Mouse (Mus musculus) brain, adult 2 months (tissue): ENCODE data around the gene Dnajc13.

ENCODE experiments used
- DNase-seq: peaks from one replicate; pipeline ENCODE4 v3.0.0; 2011; ENCODE audit warnings: low read depth, low spot score

Gene Dnajc13

DNA sequence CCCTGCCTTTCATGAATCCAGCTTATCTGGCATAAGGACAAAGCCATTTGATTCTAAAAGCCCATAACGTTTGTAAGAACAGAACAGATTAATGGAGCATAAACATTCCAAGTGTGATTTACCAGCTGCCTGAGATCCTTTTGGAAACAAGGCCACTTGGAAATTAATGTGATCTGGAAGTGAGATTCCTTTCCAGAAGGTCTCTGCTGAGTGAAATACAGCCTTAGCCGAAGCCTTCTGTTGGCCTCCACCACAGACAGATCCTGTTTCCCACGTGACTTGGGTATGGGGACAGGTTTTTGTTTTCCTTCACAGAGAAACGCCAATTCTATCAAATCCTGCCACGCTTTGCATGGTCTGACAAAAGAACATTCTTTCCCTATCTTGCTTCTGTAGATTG, 139.1 kb downstream of the Dnajc13 start:
- peak; percentile 51 for DNase-seq

DNA sequence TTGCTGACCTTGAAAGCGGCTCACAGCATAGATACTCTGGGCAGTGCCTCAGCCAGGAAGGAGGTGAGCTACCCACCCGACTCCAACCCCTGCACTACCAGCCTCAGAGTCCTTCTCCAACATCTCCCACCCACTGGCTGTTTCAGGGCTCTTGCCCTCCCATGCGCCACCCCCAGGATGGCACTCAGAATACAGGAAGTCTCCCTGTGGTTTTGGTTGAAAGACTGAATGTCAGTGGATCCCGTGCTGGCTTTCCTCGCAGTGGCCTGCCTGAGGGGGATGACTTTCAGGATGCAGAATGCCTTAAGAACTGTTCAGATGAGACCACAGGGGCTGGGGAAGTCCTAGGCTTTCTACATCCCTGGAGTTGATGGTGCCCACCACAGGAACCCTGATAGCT, 139.6 kb downstream of the Dnajc13 start:
- DNase-seq, result no peak

GRCm38 (mm10) chr9:104109151-104109550, 153.6 kb downstream of the Dnajc13 start:
- DNase-seq, result no peak

DNA sequence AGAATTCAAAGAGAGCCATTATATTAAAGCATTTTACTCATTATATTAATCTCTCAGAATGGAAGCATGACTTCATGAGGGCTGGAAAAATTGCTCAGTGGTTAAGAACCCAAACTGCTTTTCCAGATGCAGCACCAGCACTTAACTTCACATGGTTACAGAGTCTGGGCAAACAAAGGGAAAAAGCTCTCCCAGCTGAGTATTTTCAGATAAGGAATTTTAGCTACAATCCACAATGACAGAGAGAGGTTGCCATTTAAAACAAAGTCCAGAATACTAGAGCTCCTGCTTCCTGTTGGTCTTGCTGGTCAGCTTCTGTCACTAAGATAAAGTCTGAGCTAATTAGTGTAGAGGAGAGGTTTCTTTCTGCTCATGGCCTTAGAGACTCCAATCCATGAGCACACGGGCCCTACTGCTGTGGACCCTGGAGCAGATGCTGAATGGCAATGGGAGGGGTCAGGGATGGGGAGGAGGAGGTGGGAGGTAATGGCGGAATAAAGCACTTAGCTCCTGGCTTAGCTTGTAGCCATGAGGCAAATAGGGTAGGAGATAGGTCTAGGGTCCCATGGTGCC, 154.1 kb downstream of the Dnajc13 start:
- no peak for DNase-seq

DNA sequence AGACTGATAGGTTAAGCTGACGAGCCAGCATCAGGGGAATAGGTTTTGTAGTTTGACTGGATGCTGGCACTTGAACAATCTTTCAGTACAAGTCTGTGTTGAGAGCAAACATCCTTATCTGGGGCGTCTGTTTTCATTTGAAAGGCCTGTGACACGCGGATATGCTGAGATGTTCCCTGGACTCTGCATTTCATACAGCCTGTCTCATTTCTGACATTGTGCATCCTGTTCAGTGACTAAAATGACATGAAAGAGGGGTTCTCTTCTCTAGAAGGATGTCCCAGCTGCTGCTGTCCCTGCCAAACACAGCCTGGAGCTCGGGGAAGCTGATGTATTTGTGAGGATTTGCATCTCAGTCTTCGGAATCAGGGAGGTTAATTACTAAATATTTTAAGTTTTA, 155.2 kb downstream of the Dnajc13 start:
- DNase-seq, result no peak

DNA sequence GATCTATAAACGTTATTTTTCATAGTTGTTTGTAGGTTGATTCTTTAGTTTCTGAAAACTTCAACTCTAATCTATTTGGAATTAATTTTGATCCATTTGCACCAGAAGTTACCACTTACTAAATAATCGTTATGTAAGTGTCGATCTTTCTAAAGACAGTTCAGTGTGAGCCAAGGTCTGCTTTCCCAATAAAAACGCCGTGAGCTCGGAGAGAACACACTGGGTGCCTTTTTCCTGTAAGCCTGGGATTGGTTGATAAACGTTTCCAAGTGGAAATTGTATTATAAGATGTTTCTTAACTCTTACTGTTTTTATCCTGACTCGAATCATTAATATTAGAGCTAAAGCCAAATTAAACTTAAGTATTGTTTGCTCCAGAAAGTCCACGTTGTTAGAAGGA, 155.8 kb downstream of the Dnajc13 start:
- DNase-seq, result no peak

DNA sequence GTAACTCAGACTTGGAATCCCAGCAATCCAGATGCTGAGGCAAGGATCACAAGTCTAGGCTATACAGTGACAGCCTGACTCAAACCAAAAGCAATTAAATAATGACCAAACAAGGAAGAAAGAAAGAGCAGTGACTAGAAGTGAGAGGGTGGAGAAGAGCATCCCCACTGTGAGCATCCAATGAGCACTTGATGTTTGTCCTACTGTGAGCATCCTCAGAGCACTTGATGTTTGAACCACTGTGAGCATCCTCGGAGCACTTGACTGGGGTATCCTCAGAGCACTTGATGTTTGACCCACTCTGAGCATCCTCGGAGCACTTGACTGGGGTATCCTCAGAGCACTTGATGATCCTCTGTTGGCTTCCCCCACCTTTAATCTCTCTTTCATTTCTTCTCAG, 157.7 kb downstream of the Dnajc13 start:
- DNase-seq, result no peak

GRCm38 (mm10) chr9:104102901-104103300, 159.8 kb downstream of the Dnajc13 start:
- DNase-seq, result peak; percentile 33

DNA sequence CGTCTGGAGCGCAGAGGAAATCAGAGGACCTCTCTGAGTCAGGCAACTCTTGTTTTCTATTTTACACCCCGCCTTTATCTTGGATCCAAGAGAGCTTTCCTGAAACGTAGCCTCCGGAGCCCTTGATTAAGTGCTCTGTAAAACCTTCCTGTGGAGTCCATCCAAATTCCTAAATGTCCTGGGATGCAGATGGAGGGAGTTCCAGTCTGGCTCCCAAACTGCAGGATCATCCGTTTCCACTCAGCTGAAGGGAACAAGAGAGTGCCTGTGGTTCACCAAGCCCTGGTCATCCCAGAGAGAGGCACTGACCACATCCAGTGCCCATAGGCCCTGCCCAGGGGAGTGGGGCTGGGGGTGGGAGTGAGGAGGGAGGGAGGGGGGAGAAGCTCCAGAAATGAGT, 160.4 kb downstream of the Dnajc13 start:
- DNase-seq, result no peak

DNA sequence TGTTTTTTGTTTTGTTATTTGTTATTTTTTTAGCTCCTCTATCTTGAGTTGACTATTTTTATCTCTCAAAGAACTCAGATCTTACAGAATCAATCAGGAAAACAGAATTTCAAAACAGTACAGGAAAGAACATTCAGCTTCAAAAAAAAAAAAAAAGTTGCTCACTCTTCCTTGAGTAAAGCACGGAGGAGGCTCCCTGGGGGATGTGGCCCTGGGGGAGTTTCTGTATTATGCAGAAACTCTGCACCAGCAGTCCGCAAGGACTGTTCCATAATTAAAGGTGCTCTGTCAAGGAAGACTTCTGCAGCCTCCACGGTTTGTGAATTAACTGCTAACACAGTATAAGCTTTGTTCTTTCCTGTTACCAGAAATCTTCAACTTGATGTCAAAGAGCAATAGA, 161.3 kb downstream of the Dnajc13 start:
- DNase-seq, result peak; percentile 42
